In genomic region chr1:160293488-160293887, GRCm38 (mm10) we compare ENCODE assay signal across 23 mouse cellular contexts.
DNase-seq lines count a peak whose midpoint lies in the region; ATAC-seq and TF ChIP-seq lines count a peak whose summit lies in the region.
"Had no signal": no experiment of that assay in that cellular context is flagged by ENCODE, and none has a peak within 500 bp of the region (broad histone marks: within the 10 kb centered on the region; RNA-seq: fewer than 3 reads in every experiment).

No protein-coding gene starts in this region.

- no peak for DNase-seq in liver, postnatal 0 days
- peak; percentile 56 for DNase-seq in brain, adult 2 months (ENCODE audit: low read depth, low spot score)
- DNase-seq in cerebellum, adult 11-12 months = no peak
- DNase-seq in gastrocnemius, postnatal 36 days = no peak
- no peak for DNase-seq in adrenal gland, postnatal 25 days
- DNase-seq: adrenal gland, postnatal 10 days; cerebellum, postnatal 10 days; heart, adult 2 months; kidney, adult 18-20 months; kidney, postnatal 4 days; left cerebral cortex, postnatal 4 days; thymus, adult 2 months had no signal

- TF ChIP-seq EP300 in liver, postnatal 0 days (IDR thresholded peaks at IDR 0.05; ENCODE audit: low read depth) = no peak

- H3K27me3 ChIP-seq in liver, embryonic 12.5 days (replicated peaks) = no peaks in the 10 kb centered on the region
- H3K27me3 ChIP-seq in liver, postnatal 0 days (ENCODE audit: insufficient read depth, low read length) = no peaks in the 10 kb centered on the region
- no peaks in the 10 kb centered on the region for H3K27me3 ChIP-seq in megakaryocyte, embryonic 14.5 days (replicated peaks)
- H3K27me3 ChIP-seq: hindbrain, embryonic 13.5 days; limb, embryonic 15.5 days; liver, embryonic 15.5 days; midbrain, embryonic 13.5 days; neural tube, embryonic 13.5 days had no signal

- H3K4me3 ChIP-seq in liver, embryonic 12.5 days = no peak overlapping the region
- H3K4me3 ChIP-seq in liver, postnatal 0 days (ENCODE audit: low read depth, low read length) = no peak overlapping the region
- H3K4me3 ChIP-seq in megakaryocyte, embryonic 14.5 days (replicated peaks) = peak overlapping the region; percentile 81
- H3K4me3 ChIP-seq: forebrain, embryonic 10.5 days; heart, adult 2 months; hindbrain, embryonic 13.5 days; left cerebral cortex, adult 2 months; limb, embryonic 15.5 days; liver, embryonic 15.5 days; midbrain, embryonic 13.5 days; neural tube, embryonic 13.5 days had no signal

- H3K4me1 ChIP-seq in liver, embryonic 12.5 days = peaks cover 27% of the 10 kb centered on the region
- H3K4me1 ChIP-seq in liver, postnatal 0 days (ENCODE audit: insufficient read depth) = no peaks in the 10 kb centered on the region
- H3K4me1 ChIP-seq in megakaryocyte, embryonic 14.5 days = peaks cover 86% of the 10 kb centered on the region
- H3K4me1 ChIP-seq: hindbrain, embryonic 13.5 days; limb, embryonic 15.5 days had no signal

- H3K9ac ChIP-seq in liver, embryonic 12.5 days = no peak overlapping the region
- H3K9ac ChIP-seq in liver, postnatal 0 days (replicated peaks) = no peak overlapping the region
- H3K9ac ChIP-seq: hindbrain, embryonic 13.5 days; limb, embryonic 15.5 days; liver, embryonic 15.5 days; midbrain, embryonic 13.5 days; neural tube, embryonic 13.5 days had no signal

- 58% methylated on average over 3 of the region's 3 CpGs for WGBS in liver, embryonic 12.5 days (ENCODE audit: insufficient replicate concordance)
- WGBS in liver, postnatal 0 days (ENCODE audit: insufficient replicate concordance) = 54% methylated on average over 3 of the region's 3 CpGs

- intact Hi-C loops in gastrocnemius, postnatal 36 days (cut with DNase I) = no loop called here

- no peak overlapping the region for H3K4me2 ChIP-seq in liver, embryonic 12.5 days
- H3K4me2 ChIP-seq in liver, postnatal 0 days (ENCODE audit: low read depth, low read length) = no peak overlapping the region
- H3K4me2 ChIP-seq: hindbrain, embryonic 13.5 days; limb, embryonic 15.5 days; liver, embryonic 15.5 days; midbrain, embryonic 13.5 days; neural tube, embryonic 13.5 days had no signal

- no peak for TF ChIP-seq CTCF in liver, postnatal 0 days (IDR thresholded peaks at IDR 0.05; ENCODE audit: low read depth)

- peak; percentile 43; the same call in 1 of the 2 replicates for ATAC-seq in liver, embryonic 12.5 days
- ATAC-seq in liver, postnatal 0 days = no peak
- ATAC-seq: lung, postnatal 0 days; midbrain, embryonic 13.5 days had no signal

- no peak overlapping the region for H3K27ac ChIP-seq in liver, embryonic 12.5 days
- H3K27ac ChIP-seq in liver, postnatal 0 days (ENCODE audit: low read depth) = no peak overlapping the region
- H3K27ac ChIP-seq: forebrain, embryonic 10.5 days; heart, adult 2 months; hindbrain, embryonic 13.5 days; limb, embryonic 15.5 days; liver, embryonic 15.5 days; midbrain, embryonic 13.5 days; neural tube, embryonic 13.5 days; stomach, postnatal 0 days had no signal

- no peaks in the 10 kb centered on the region for H3K9me3 ChIP-seq in liver, embryonic 12.5 days (replicated peaks)
- H3K9me3 ChIP-seq in liver, postnatal 0 days (ENCODE audit: low read length) = no peaks in the 10 kb centered on the region
- H3K9me3 ChIP-seq in megakaryocyte, embryonic 14.5 days = no peaks in the 10 kb centered on the region
- H3K9me3 ChIP-seq: forebrain, embryonic 10.5 days; hindbrain, embryonic 13.5 days; limb, embryonic 15.5 days; liver, embryonic 15.5 days; midbrain, embryonic 13.5 days; neural tube, embryonic 13.5 days had no signal

- H3K36me3 ChIP-seq in liver, embryonic 12.5 days = no peaks in the 10 kb centered on the region
- H3K36me3 ChIP-seq in liver, postnatal 0 days (replicated peaks; ENCODE audit: insufficient read depth, low read length) = no peaks in the 10 kb centered on the region
- H3K36me3 ChIP-seq in megakaryocyte, embryonic 14.5 days (replicated peaks; ENCODE audit: low read length) = peaks cover 70% of the 10 kb centered on the region
- H3K36me3 ChIP-seq: forebrain, embryonic 10.5 days; hindbrain, embryonic 13.5 days; limb, embryonic 15.5 days; liver, embryonic 15.5 days; midbrain, embryonic 13.5 days; neural tube, embryonic 13.5 days had no signal
